Mouse (Mus musculus) spleen, adult 2 months (tissue): ENCODE results near the gene Col7a1. TPM values are rescaled to one million over a fixed set of nuclear protein-coding genes. Genes with fewer than 3 reads are reported as not detected.

Experiments
- DNase-seq, 2 experiments: peaks; one replicate each; pipeline versions ENCODE4 v3.0.0 to v3.0.0-alpha.2; 2012 to 2021; ENCODE audit warnings: low spot score in 2 of 2, low read depth in 1 of 2
- H3K27ac ChIP-seq: fragments of 200-500 bp; 2 replicates; pipeline ENCODE4 v1.5.1; 2012; ENCODE audit warnings: low read length, inconsistent platforms; ENCODE audit not compliant: insufficient read depth
- H3K27me3 ChIP-seq: fragments of 200-500 bp; 2 replicates; pipeline ENCODE4 v1.6.1; 2012; ENCODE audit warnings: mild to moderate bottlenecking, moderate library complexity, low read length, inconsistent platforms; ENCODE audit not compliant: control insufficient read depth, insufficient read depth
- H3K36me3 ChIP-seq: fragments of 200-500 bp; 2 replicates; pipeline ENCODE4 v1.6.1; 2012; ENCODE audit warnings: mild to moderate bottlenecking, low read length, inconsistent platforms; ENCODE audit not compliant: control insufficient read depth, insufficient read depth
- H3K4me1 ChIP-seq: fragments of 200-500 bp; 2 replicates; pipeline ENCODE4 v1.6.1; 2011; ENCODE audit warnings: inconsistent platforms; ENCODE audit not compliant: control insufficient read depth, insufficient read depth, insufficient read length
- H3K4me3 ChIP-seq: fragments of 200-500 bp; 2 replicates; pipeline ENCODE4 v1.5.1; 2011; ENCODE audit warnings: mild to moderate bottlenecking, inconsistent platforms; ENCODE audit not compliant: insufficient read depth, insufficient read length; ENCODE audit errors: extremely low read depth
- CTCF ChIP-seq: fragments of 200-500 bp; IDR thresholded peaks from 2 replicates; pipeline ENCODE4 v1.5.1; 2011; ENCODE audit warnings: mild to moderate bottlenecking, inconsistent platforms; ENCODE audit not compliant: insufficient read depth, insufficient read length, insufficient replicate concordance; ENCODE audit errors: extremely low read depth
- POLR2A ChIP-seq: fragments of 200-500 bp; IDR thresholded peaks from 2 replicates; pipeline ENCODE4 v1.6.1; 2011; ENCODE audit warnings: low read depth, low read length, inconsistent platforms
- WGBS: fragments of 180-500 bp; shearing (Covaris S2); methylation state at CpG from one replicate; pipeline ENCODE4 v1.1.7; 2018; 5-methylcytosine and 5-hydroxymethylcytosine counted together
- polyA plus RNA-seq: library from polyadenylated mRNA; depleted of rRNA; stranded (reverse); fragments of >200 nt; gene quantifications from 2 replicates; pipeline ENCODE4 v1.2.3, GENCODE M21; 2012; rRNA removed

Col7a1 gene
- polyA plus RNA-seq, 1 experiment: 14.4 TPM

DNA sequence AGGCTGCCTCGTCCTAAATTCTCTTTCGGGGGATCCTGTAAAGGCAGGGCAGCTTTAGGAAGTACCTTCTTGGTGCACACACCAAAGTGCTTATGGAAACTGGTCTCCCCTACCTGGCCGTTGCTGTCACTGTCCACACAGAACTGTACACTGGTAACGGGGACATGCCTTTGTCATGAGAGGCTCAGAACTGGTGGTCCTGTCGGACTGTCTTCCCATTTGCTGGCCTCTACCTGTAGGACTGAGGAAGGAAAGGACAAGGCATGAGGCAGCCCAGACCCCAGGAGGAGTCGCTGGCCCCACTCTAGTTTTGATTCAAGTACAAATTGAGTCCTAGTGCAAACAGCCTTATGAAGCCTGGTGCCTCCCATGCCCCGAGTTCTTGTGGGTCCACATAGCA lies 77.6 kb downstream of the Col7a1 start:
- Histone ChIP-seq H3K27ac (no peak overlapping the region), H3K36me3 (0 out of 2 replicates have a peak, but pooled peaks cover 2% of the 10 kb centered on the region), H3K27me3 (no peaks in the 10 kb centered on the region), H3K4me1 (peaks cover 4% of the 10 kb centered on the region; the same call in 1 of the 2 replicates), H3K4me3 (no peak overlapping the region)
- TF ChIP-seq POLR2A (no peak), CTCF (no peak)
- no peak for DNase-seq
- 90% methylated on average over 7 of the region's 7 CpGs for WGBS

GRCm38 (mm10) chr9:109031686-109032085 lies 78.3 kb downstream of the Col7a1 start:
- DNase-seq: no peak

GRCm38 (mm10) chr9:109032435-109032834 lies 79.0 kb downstream of the Col7a1 start:
- H3K27ac ChIP-seq: no peak overlapping the region
- TF ChIP-seq POLR2A: no peak
- TF ChIP-seq CTCF: no peak
- 0 out of 2 replicates have a peak, but pooled peaks cover 2% of the 10 kb centered on the region for H3K36me3 ChIP-seq
- no peaks in the 10 kb centered on the region for H3K27me3 ChIP-seq
- 74% methylated on average over 6 of the region's 6 CpGs for WGBS
- no peak overlapping the region for H3K4me3 ChIP-seq
- peaks cover 4% of the 10 kb centered on the region; the same call in 1 of the 2 replicates for H3K4me1 ChIP-seq
- DNase-seq: no peak

More at GRCm38 (mm10) chr9:109031686-109032085, 78.3 kb downstream of the Col7a1 start:
- 91% methylated on average over 8 of the region's 8 CpGs for WGBS
- Histone ChIP-seq H3K4me1 (peaks cover 4% of the 10 kb centered on the region; the same call in 1 of the 2 replicates), H3K27ac (no peak overlapping the region), H3K27me3 (no peaks in the 10 kb centered on the region), H3K36me3 (0 out of 2 replicates have a peak, but pooled peaks cover 2% of the 10 kb centered on the region), H3K4me3 (no peak overlapping the region)
- TF ChIP-seq CTCF: no peak
- no peak for TF ChIP-seq POLR2A

Other genes starting within 250 kb of the Col7a1 start
- gene Ip6k2, start 169.8 kb upstream of the Col7a1 start, polyA plus RNA-seq: 35.9 and 43.2 TPM in 2 replicates
- 26.4 and 35.1 TPM in 2 replicates for gene Nckipsd, start 145.2 kb upstream of the Col7a1 start, polyA plus RNA-seq
- gene Celsr3, start 127.3 kb upstream of the Col7a1 start, polyA plus RNA-seq: 0.83 and 1.2 TPM in 2 replicates
- 13.0 and 14.9 TPM in 2 replicates for gene Slc26a6, start 100.3 kb upstream of the Col7a1 start, polyA plus RNA-seq
- gene Tmem89, start 39.0 kb upstream of the Col7a1 start, polyA plus RNA-seq: 0.12 and 0.41 TPM in 2 replicates
- 213 and 285 TPM in 2 replicates for gene Uqcrc1, start 17.0 kb upstream of the Col7a1 start, polyA plus RNA-seq
- gene Ucn2, start 32.4 kb downstream of the Col7a1 start, polyA plus RNA-seq: 0.92 and 0.97 TPM in 2 replicates
- 22.6 and 25.4 TPM in 2 replicates for gene Pfkfb4, start 38.2 kb downstream of the Col7a1 start, polyA plus RNA-seq
- 4,319 and 4,795 TPM in 2 replicates for gene Shisa5, start 85.0 kb downstream of the Col7a1 start, polyA plus RNA-seq
- gene Trex1, start 106.1 kb downstream of the Col7a1 start, polyA plus RNA-seq: 137 and 262 TPM in 2 replicates
- 16.2 and 17.0 TPM in 2 replicates for gene Atrip, start 120.5 kb downstream of the Col7a1 start, polyA plus RNA-seq
- gene Ccdc51, start 128.9 kb downstream of the Col7a1 start, polyA plus RNA-seq: 5.1 and 5.2 TPM in 2 replicates
- 10.2 and 16.4 TPM in 2 replicates for gene Tma7, start 129.0 kb downstream of the Col7a1 start, polyA plus RNA-seq
- gene Plxnb1, start 141.8 kb downstream of the Col7a1 start, polyA plus RNA-seq: 10.4 TPM in 2 replicates
- not detected in 2 replicates for gene Fbxw21, start 208.5 kb downstream of the Col7a1 start, polyA plus RNA-seq
- 0.37 TPM in 1 of 2 replicates, not detected in the other for gene Fbxw13, start 242.4 kb downstream of the Col7a1 start, polyA plus RNA-seq